9 mouse cellular contexts compared by ENCODE assay signal in genomic region chrX:93288339-93288738, GRCm38 (mm10). TPM values are rescaled to one million over a fixed set of nuclear protein-coding genes. Genes with fewer than 3 reads are reported as not detected.
DNase-seq lines count a peak whose midpoint lies in the region; ATAC-seq and TF ChIP-seq lines count a peak whose summit lies in the region.
"Had no signal": no experiment of that assay in that cellular context is flagged by ENCODE, and none has a peak within 500 bp of the region (broad histone marks: within the 10 kb centered on the region; RNA-seq: fewer than 3 reads in every experiment).

No protein-coding gene starts in this region.

- peak overlapping the region; percentile 33 for H3K4me2 ChIP-seq in liver, embryonic 14.5 days (ENCODE audit: low read depth)

- TF ChIP-seq EP300 in liver, embryonic 14.5 days (IDR thresholded peaks at IDR 0.05; ENCODE audit: low read depth), result no peak

- no peak overlapping the region for H3K27ac ChIP-seq in liver, embryonic 14.5 days

- TF ChIP-seq CTCF in liver, embryonic 14.5 days (IDR thresholded peaks at IDR 0.05; ENCODE audit: low read depth), result no peak

- no peaks in the 10 kb centered on the region for H3K9me3 ChIP-seq in liver, embryonic 14.5 days (ENCODE audit: control insufficient read depth, low read length)

- H3K36me3 ChIP-seq in liver, embryonic 14.5 days (replicated peaks; ENCODE audit: control insufficient read depth, insufficient read depth, low read depth), result no peaks in the 10 kb centered on the region

- H3K4me3 ChIP-seq in liver, embryonic 14.5 days (ENCODE audit: insufficient read depth in 1 of 2, low read depth in 2 of 2, low read length in 2 of 2), result peak overlapping the region in 1 of 2 experiments; percentile 16; a peak in 1 of 4 replicates

- peaks cover 91% of the 10 kb centered on the region for H3K27me3 ChIP-seq in liver, embryonic 14.5 days (ENCODE audit: control insufficient read depth, insufficient read depth, low read length)

- DNase-seq in embryo, embryonic 9.5 days (ENCODE audit: extremely low spot score), result peak; percentile 12
- DNase-seq in embryo, embryonic 11 days, result no peak
- peak; percentile 32 for DNase-seq in thymus, postnatal 4 days
- DNase-seq in thymus, postnatal 10 days (ENCODE audit: low spot score in 2 of 2), result no peak
- no peak for DNase-seq in liver, embryonic 14.5 days (ENCODE audit: low read depth in 3 of 3, low spot score in 3 of 3)
- no peak for DNase-seq in c-Kit-positive CD71-positive TER-119-positive erythroid progenitor cells, embryonic 14.5 days (ENCODE audit: low spot score)
- no peak for DNase-seq in ovary, postnatal 14 days (ENCODE audit: low spot score)
- DNase-seq in kidney, postnatal 14 days, result no peak
- DNase-seq: cerebellum, postnatal 36 days had no signal

- H3K9ac ChIP-seq in liver, embryonic 14.5 days (replicated peaks), result no peak overlapping the region

- no peak for ATAC-seq in liver, embryonic 14.5 days (ENCODE audit: insufficient read depth)

- H3K4me1 ChIP-seq in liver, embryonic 14.5 days (replicated peaks; ENCODE audit: control insufficient read depth in 2 of 2, insufficient read depth in 2 of 2, low read length in 1 of 2), result no peaks in the 10 kb centered on the region

- 14% methylated on average over 18 of the region's 37 CpGs for WGBS in liver, embryonic 14.5 days (ENCODE audit: insufficient replicate concordance)

RNA-seq across cellular contexts. Expression of gene Arx, which starts 2.1 kb away (rescaled TPM):
- 0.02 and 0.08 TPM in 2 replicates for polyA plus RNA-seq in liver, embryonic 14.5 days (2012; rRNA removed)
- not detected in 2 replicates for polyA plus RNA-seq in liver, embryonic 14.5 days (2014; fragmentation: Nextera tagmentation; extraction: Ambion mirVana)

Comparison
In these comparisons a context has a peak if more than half of its experiments do, and no peak if none do; other contexts are left out.
1. DNase-seq: peak in embryo, embryonic 9.5 days (single experiment) and thymus, postnatal 4 days (single experiment); none in embryo, embryonic 11 days (single experiment), thymus, postnatal 10 days (0 of 2), liver, embryonic 14.5 days (0 of 3), c-Kit-positive CD71-positive TER-119-positive erythroid progenitor cells, embryonic 14.5 days (single experiment), ovary, postnatal 14 days (single experiment) and kidney, postnatal 14 days (single experiment).